Mouse (Mus musculus): ENCODE data around the gene Ripor2.

Gene Ripor2

GRCm38 (mm10) chr13:24778026-24778425 lies 196.0 kb downstream of the Ripor2 start:
- no peak for DNase-seq

- no peak for DNase-seq
Measured at GRCm38 (mm10) chr13:24778706-24779380, 196.9 kb downstream of the Ripor2 start.

DNA sequence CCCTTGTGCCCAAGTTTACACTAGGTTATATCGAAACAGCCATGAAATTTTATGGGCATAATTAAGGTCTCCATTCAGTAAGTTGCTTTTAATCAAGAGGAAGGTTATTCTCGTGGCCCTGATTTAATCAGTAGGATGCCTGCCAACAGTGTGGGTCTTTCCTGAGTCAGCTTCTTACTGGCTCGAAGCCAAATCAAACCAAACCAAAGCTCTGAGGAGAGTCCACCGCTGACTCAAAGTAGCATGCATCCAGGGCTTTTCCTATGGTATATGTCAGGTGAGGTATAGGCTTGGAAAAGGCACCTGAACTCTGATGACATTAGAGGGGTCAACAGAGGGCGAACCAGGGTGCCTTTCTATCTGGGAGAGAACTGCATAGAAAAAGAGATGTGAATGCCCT lies 199.9 kb downstream of the Ripor2 start:
- no peak for DNase-seq

All from cerebellum, postnatal 36 days (tissue).